14 mouse cellular contexts compared by ENCODE assay signal in the genomic region with DNA sequence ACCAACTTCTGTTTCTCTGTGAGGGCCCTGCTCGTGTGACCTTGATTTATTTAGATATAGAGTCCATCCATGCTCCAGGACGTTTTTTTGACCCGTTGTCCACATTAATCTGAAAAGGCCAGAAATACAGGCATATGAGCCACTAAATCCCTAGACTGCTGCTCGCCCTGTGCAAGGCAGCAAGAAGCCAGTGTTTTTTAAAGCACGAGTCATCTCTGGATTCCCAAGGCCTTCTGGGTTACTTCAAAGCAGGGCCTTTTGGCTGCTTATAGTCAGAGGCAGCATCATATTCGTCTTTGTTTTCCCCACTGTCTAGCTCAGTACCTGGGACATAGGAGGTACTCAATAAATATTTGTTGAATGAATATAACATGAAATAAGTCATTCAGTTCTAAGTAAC.
"Had no signal": no experiment of that assay in that cellular context is flagged by ENCODE, and none has a peak within 500 bp of the region (broad histone marks: within the 10 kb centered on the region; RNA-seq: fewer than 3 reads in every experiment).

No protein-coding gene starts in this region.

- DNase-seq: kidney, adult 11 months; kidney, postnatal 10 days; left cerebral cortex, postnatal 4 days; lung, adult 2 months; right cerebral cortex, adult 18-20 months; right cerebral cortex, postnatal 25 days; thymus, adult 18-20 months; thymus, postnatal 14 days had no signal

- H3K9ac ChIP-seq: liver, embryonic 15.5 days; midbrain, embryonic 12.5 days had no signal

- H3K4me1 ChIP-seq: liver, embryonic 15.5 days; midbrain, embryonic 12.5 days had no signal

- H3K9me3 ChIP-seq: liver, embryonic 15.5 days; megakaryocyte, embryonic 14.5 days had no signal

- H3K27ac ChIP-seq: hindbrain, postnatal 0 days; liver, embryonic 15.5 days; macrophage; midbrain, embryonic 12.5 days had no signal

- ATAC-seq: hindbrain, postnatal 0 days had no signal

- H3K36me3 ChIP-seq: liver, embryonic 15.5 days; midbrain, embryonic 12.5 days had no signal

- H3K27me3 ChIP-seq: liver, embryonic 15.5 days; megakaryocyte, embryonic 14.5 days; midbrain, embryonic 12.5 days had no signal

- H3K4me3 ChIP-seq: liver, embryonic 15.5 days; megakaryocyte, embryonic 14.5 days; midbrain, embryonic 12.5 days had no signal

- H3K4me2 ChIP-seq: liver, embryonic 11.5 days; liver, embryonic 15.5 days; midbrain, embryonic 12.5 days had no signal
